Comparison of ENCODE assay signal across 14 mouse cellular contexts in genomic region chr5:131677518-131677917, GRCm38 (mm10).
A peak's percentile ranks its signal among the peaks of the same experiment; 100 is the strongest.
DNase-seq lines count a peak whose midpoint lies in the region; ATAC-seq and TF ChIP-seq lines count a peak whose summit lies in the region.
"Had no signal": no experiment of that assay in that cellular context is flagged by ENCODE, and none has a peak within 500 bp of the region (broad histone marks: within the 10 kb centered on the region; RNA-seq: fewer than 3 reads in every experiment).

No protein-coding gene starts in this region.

- H3K9ac ChIP-seq in neural tube, embryonic 15.5 days (replicated peaks), result no peak overlapping the region
- H3K9ac ChIP-seq: liver, embryonic 13.5 days had no signal

- no peak for TF ChIP-seq POLR2A in brain, embryonic 14.5 days (IDR thresholded peaks at IDR 0.05; ENCODE audit: borderline replicate concordance, extremely low read depth, insufficient read depth, insufficient read length, poor library complexity, severe bottlenecking)

- no peak overlapping the region for H3K4me3 ChIP-seq in neural tube, embryonic 15.5 days (replicated peaks)
- H3K4me3 ChIP-seq: embryonic facial prominence, embryonic 10.5 days; liver, embryonic 13.5 days had no signal

- no peak overlapping the region for H3K4me2 ChIP-seq in neural tube, embryonic 15.5 days
- H3K4me2 ChIP-seq: liver, embryonic 13.5 days had no signal

- no peaks in the 10 kb centered on the region for H3K36me3 ChIP-seq in neural tube, embryonic 15.5 days
- H3K36me3 ChIP-seq: embryonic facial prominence, embryonic 10.5 days; liver, embryonic 13.5 days had no signal

- H3K27ac ChIP-seq in neural tube, embryonic 15.5 days (replicated peaks), result no peak overlapping the region
- H3K27ac ChIP-seq: embryonic facial prominence, embryonic 10.5 days; liver, embryonic 13.5 days had no signal

- DNase-seq in cerebellum, adult 18-20 months, result peak; percentile 12 to 18
- DNase-seq in cerebellum, postnatal 36 days, result no peak
- peak; percentile 76 for DNase-seq in brain, embryonic 14.5 days (ENCODE audit: low read depth)
- DNase-seq in layer of hippocampus, postnatal 10 days (ENCODE audit: low spot score in 2 of 2), result peak; percentile 63 to 70
- DNase-seq in thymus, adult 18-20 months, result no peak
- no peak for DNase-seq in heart, adult 9 months (ENCODE audit: low spot score in 2 of 2)
- no peak for DNase-seq in gastrocnemius, postnatal 4 days (ENCODE audit: low spot score in 2 of 2)
- DNase-seq: kidney, postnatal 14 days; liver, embryonic 13.5 days; lung, postnatal 4 days had no signal

- no peaks in the 10 kb centered on the region for H3K27me3 ChIP-seq in neural tube, embryonic 15.5 days (replicated peaks)
- H3K27me3 ChIP-seq: liver, embryonic 13.5 days had no signal

- H3K4me1 ChIP-seq in neural tube, embryonic 15.5 days, result peaks cover 26% of the 10 kb centered on the region
- H3K4me1 ChIP-seq: liver, embryonic 13.5 days had no signal

- TF ChIP-seq CTCF in brain, embryonic 14.5 days (IDR thresholded peaks at IDR 0.05; ENCODE audit: borderline replicate concordance, extremely low read depth, insufficient read depth, insufficient read length), result no peak

- peak; percentile 31; the same call in 1 of the 2 replicates for ATAC-seq in neural tube, embryonic 15.5 days (ENCODE audit: low FRiP score)
- ATAC-seq: activated CD4-positive, CD25-positive, alpha-beta regulatory T cell, adult 4 months; forebrain, embryonic 16.5 days had no signal

- WGBS in neural tube, embryonic 15.5 days, result 47% methylated on average over 5 of the region's 5 CpGs

- no peaks in the 10 kb centered on the region for H3K9me3 ChIP-seq in neural tube, embryonic 15.5 days (replicated peaks)
- H3K9me3 ChIP-seq: embryonic facial prominence, embryonic 10.5 days; liver, embryonic 13.5 days had no signal

Comparison
In these comparisons a context has a peak if more than half of its experiments do, and no peak if none do; other contexts are left out.
1. DNase-seq: peak in cerebellum, adult 18-20 months (2 of 2), brain, embryonic 14.5 days (single experiment) and layer of hippocampus, postnatal 10 days (2 of 2); none in cerebellum, postnatal 36 days (0 of 2), thymus, adult 18-20 months (0 of 2), heart, adult 9 months (0 of 2) and gastrocnemius, postnatal 4 days (0 of 2).